Comparison of ENCODE assay signal across 15 mouse cellular contexts in the genomic region with DNA sequence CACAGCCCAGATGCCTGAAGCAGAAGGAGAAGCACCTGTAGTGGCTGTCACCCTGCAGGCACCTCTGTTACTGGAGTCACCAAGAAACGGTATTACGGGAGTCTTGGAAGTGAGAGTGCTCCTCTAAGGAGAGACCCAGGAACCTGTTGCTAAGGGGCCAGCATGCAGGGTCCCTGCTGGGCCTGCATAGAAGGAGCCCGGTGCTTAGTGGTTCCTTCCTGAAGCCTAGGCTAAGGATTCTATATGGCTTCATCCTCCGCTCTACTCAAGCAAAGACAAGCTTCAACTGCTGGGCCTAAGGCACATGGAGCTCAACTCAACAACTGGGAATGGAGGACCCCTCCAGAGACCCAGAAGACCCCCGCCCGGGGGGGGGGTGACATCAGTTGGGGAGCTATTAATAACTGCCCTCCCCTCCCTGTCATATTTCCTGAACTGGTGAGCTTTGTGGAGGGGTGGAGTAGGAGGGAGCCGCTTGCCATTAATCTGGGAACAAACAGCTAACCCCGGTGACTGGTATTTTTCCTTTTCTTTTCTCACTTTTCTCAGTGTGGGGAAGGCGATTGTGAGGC. TPM values are rescaled to one million over a fixed set of nuclear protein-coding genes. Genes with fewer than 3 reads are reported as not detected.
DNase-seq lines count a peak whose midpoint lies in the region; ATAC-seq lines count a peak whose summit lies in the region.
"Had no signal": no experiment of that assay in that cellular context is flagged by ENCODE, and none has a peak within 500 bp of the region (broad histone marks: within the 10 kb centered on the region; RNA-seq: fewer than 3 reads in every experiment).

No protein-coding gene starts in this region.

- H3K4me1 ChIP-seq in kidney, embryonic 15.5 days: peaks cover 36% of the 10 kb centered on the region
- 0 out of 2 replicates have a peak, but pooled peaks cover 3% of the 10 kb centered on the region for H3K4me1 ChIP-seq in kidney, embryonic 14.5 days (ENCODE audit: control insufficient read depth, insufficient read depth, low read length)
- H3K4me1 ChIP-seq in forebrain, embryonic 11.5 days (replicated peaks; ENCODE audit: control insufficient read depth, insufficient read depth, low read length): peaks cover 30% of the 10 kb centered on the region
- peaks cover 20% of the 10 kb centered on the region for H3K4me1 ChIP-seq in hindbrain, embryonic 16.5 days (ENCODE audit: control insufficient read depth, insufficient read depth, low read depth, low read length)
- peaks cover 56% of the 10 kb centered on the region for H3K4me1 ChIP-seq in neural tube, embryonic 13.5 days (replicated peaks)
- H3K4me1 ChIP-seq: liver, embryonic 12.5 days had no signal

- no peak overlapping the region for H3K27ac ChIP-seq in kidney, embryonic 15.5 days
- no peak overlapping the region for H3K27ac ChIP-seq in kidney, embryonic 14.5 days (ENCODE audit: low read depth, low read length)
- peak overlapping the region; percentile 97 for H3K27ac ChIP-seq in forebrain, embryonic 11.5 days (ENCODE audit: low read depth, low read length)
- H3K27ac ChIP-seq in hindbrain, embryonic 16.5 days (ENCODE audit: low read depth, low read length): peak overlapping the region; percentile 72
- no peak overlapping the region; the same call in 1 of the 2 replicates for H3K27ac ChIP-seq in neural tube, embryonic 13.5 days (replicated peaks)
- H3K27ac ChIP-seq: liver, embryonic 12.5 days; macrophage had no signal

- WGBS in kidney, embryonic 15.5 days: 8% methylated on average over 9 of the region's 9 CpGs
- 8% methylated on average over 9 of the region's 9 CpGs for WGBS in kidney, embryonic 14.5 days
- 1% methylated on average over 9 of the region's 9 CpGs for WGBS in forebrain, embryonic 11.5 days
- WGBS in hindbrain, embryonic 16.5 days: 2% methylated on average over 9 of the region's 9 CpGs
- 3% methylated on average over 9 of the region's 9 CpGs for WGBS in neural tube, embryonic 13.5 days

- peak overlapping the region; percentile 46; the same call in 1 of the 2 replicates for H3K4me2 ChIP-seq in kidney, embryonic 15.5 days
- no peak overlapping the region for H3K4me2 ChIP-seq in kidney, embryonic 14.5 days (replicated peaks; ENCODE audit: low read depth, low read length)
- peak overlapping the region; percentile 81 for H3K4me2 ChIP-seq in forebrain, embryonic 11.5 days (ENCODE audit: low read depth, low read length, severe bottlenecking)
- H3K4me2 ChIP-seq in hindbrain, embryonic 16.5 days (ENCODE audit: low read length): no peak overlapping the region
- peak overlapping the region; percentile 56 for H3K4me2 ChIP-seq in neural tube, embryonic 13.5 days
- H3K4me2 ChIP-seq: liver, embryonic 12.5 days had no signal

- DNase-seq in forebrain, embryonic 11.5 days (ENCODE audit: low spot score): peak; percentile 60
- no peak for DNase-seq in thymus, postnatal 10 days (ENCODE audit: low spot score in 2 of 2)
- DNase-seq in thymus, postnatal 4 days: no peak
- DNase-seq: adrenal gland, adult 8-10 months had no signal

- H3K9me3 ChIP-seq in kidney, embryonic 15.5 days (replicated peaks): no peaks in the 10 kb centered on the region
- H3K9me3 ChIP-seq in kidney, embryonic 14.5 days (ENCODE audit: control insufficient read depth, low read length): no peaks in the 10 kb centered on the region
- no peaks in the 10 kb centered on the region for H3K9me3 ChIP-seq in forebrain, embryonic 11.5 days (ENCODE audit: control insufficient read depth, low read length)
- H3K9me3 ChIP-seq in hindbrain, embryonic 16.5 days (ENCODE audit: control insufficient read depth, low read length): no peaks in the 10 kb centered on the region; the same call in 1 of the 2 replicates
- no peaks in the 10 kb centered on the region for H3K9me3 ChIP-seq in neural tube, embryonic 13.5 days
- H3K9me3 ChIP-seq: liver, embryonic 12.5 days had no signal

- H3K27me3 ChIP-seq in kidney, embryonic 15.5 days: peaks cover 100% of the 10 kb centered on the region
- peaks cover 91% of the 10 kb centered on the region for H3K27me3 ChIP-seq in kidney, embryonic 14.5 days (ENCODE audit: control insufficient read depth, insufficient read depth, low read length)
- peaks cover 12% of the 10 kb centered on the region; the same call in 1 of the 2 replicates for H3K27me3 ChIP-seq in forebrain, embryonic 11.5 days (ENCODE audit: control insufficient read depth, insufficient read depth, low read length)
- peaks cover 61% of the 10 kb centered on the region for H3K27me3 ChIP-seq in hindbrain, embryonic 16.5 days (replicated peaks; ENCODE audit: control insufficient read depth, insufficient read depth, low read length)
- peaks cover 100% of the 10 kb centered on the region for H3K27me3 ChIP-seq in neural tube, embryonic 13.5 days

- ATAC-seq in kidney, embryonic 15.5 days (replicated peaks; ENCODE audit: low FRiP score): no peak
- ATAC-seq in kidney, embryonic 14.5 days (ENCODE audit: low FRiP score, low TSS enrichment): no peak
- no peak; the same call in 1 of the 2 replicates for ATAC-seq in forebrain, embryonic 11.5 days (replicated peaks; ENCODE audit: low FRiP score)
- 0 out of 2 replicates have a peak, but pooled peaks have one; percentile 2 for ATAC-seq in hindbrain, embryonic 16.5 days
- no peak for ATAC-seq in neural tube, embryonic 13.5 days (ENCODE audit: low read depth)
- ATAC-seq in megakaryocyte progenitor cell, adult 5-6 weeks (replicated peaks; ENCODE audit: poor library complexity): no peak
- ATAC-seq: liver, embryonic 12.5 days; Patski had no signal

- no peaks in the 10 kb centered on the region for H3K36me3 ChIP-seq in kidney, embryonic 15.5 days
- H3K36me3 ChIP-seq in kidney, embryonic 14.5 days (ENCODE audit: control insufficient read depth, insufficient read depth, low read length): no peaks in the 10 kb centered on the region
- H3K36me3 ChIP-seq in forebrain, embryonic 11.5 days (ENCODE audit: control insufficient read depth, insufficient read depth, low read length): no peaks in the 10 kb centered on the region
- H3K36me3 ChIP-seq in hindbrain, embryonic 16.5 days (ENCODE audit: control insufficient read depth, insufficient read depth, low read length): no peaks in the 10 kb centered on the region
- H3K36me3 ChIP-seq in neural tube, embryonic 13.5 days: no peaks in the 10 kb centered on the region
- H3K36me3 ChIP-seq: liver, embryonic 12.5 days had no signal

- H3K9ac ChIP-seq in kidney, embryonic 15.5 days: no peak overlapping the region
- H3K9ac ChIP-seq in kidney, embryonic 14.5 days (ENCODE audit: low read depth, low read length): no peak overlapping the region
- no peak overlapping the region; the same call in 1 of the 2 replicates for H3K9ac ChIP-seq in forebrain, embryonic 11.5 days (ENCODE audit: low read length)
- H3K9ac ChIP-seq in hindbrain, embryonic 16.5 days (ENCODE audit: low read depth, low read length): no peak overlapping the region
- H3K9ac ChIP-seq in neural tube, embryonic 13.5 days: no peak overlapping the region
- H3K9ac ChIP-seq: liver, embryonic 12.5 days had no signal

- H3K4me3 ChIP-seq in kidney, embryonic 15.5 days (replicated peaks): peak overlapping the region; percentile 19; the same call in 1 of the 2 replicates
- no peak overlapping the region for H3K4me3 ChIP-seq in kidney, embryonic 14.5 days (ENCODE audit: low read length)
- no peak overlapping the region; the same call in 1 of the 2 replicates for H3K4me3 ChIP-seq in forebrain, embryonic 11.5 days (ENCODE audit: low read depth, low read length)
- H3K4me3 ChIP-seq in hindbrain, embryonic 16.5 days (ENCODE audit: low read length): no peak overlapping the region
- no peak overlapping the region for H3K4me3 ChIP-seq in neural tube, embryonic 13.5 days
- H3K4me3 ChIP-seq: liver, embryonic 12.5 days had no signal

RNA-seq across cellular contexts. Expression of gene Sox1, which starts 34.6 kb away (rescaled TPM):
- not detected in 2 replicates for polyA plus RNA-seq in kidney, embryonic 15.5 days (2015; fragmentation: Nextera tagmentation; extraction: Ambion mirVana)
- not detected in 2 replicates for polyA plus RNA-seq in kidney, embryonic 14.5 days (2014; fragmentation: Nextera tagmentation; extraction: Ambion mirVana)
- 11.3 and 12.4 TPM in 2 replicates for polyA plus RNA-seq in forebrain, embryonic 11.5 days (2014; fragmentation: Nextera tagmentation; extraction: Ambion mirVana)
- polyA plus RNA-seq in hindbrain, embryonic 16.5 days (2015; fragmentation: Nextera tagmentation; extraction: Ambion mirVana): 1.2 and 1.4 TPM in 2 replicates
- 0.96 and 1.1 TPM in 2 replicates for polyA plus RNA-seq in neural tube, embryonic 13.5 days (2015; fragmentation: Nextera tagmentation; extraction: Ambion mirVana)
- not detected in 2 replicates for total RNA-seq in megakaryocyte progenitor cell, adult 5-6 weeks (2015)
- total RNA-seq in megakaryocyte progenitor cell, adult 5-6 weeks (2017): not detected in 2 replicates
- total RNA-seq: adrenal gland, adult 8-10 months had no signal
- polyA plus RNA-seq: heart, embryonic 16.5 days; kidney, adult 2 months; liver, embryonic 12.5 days; macrophage; Patski; small intestine, adult 2 months had no signal

Comparison
In these comparisons a context has a peak if more than half of its experiments do, and no peak if none do; other contexts are left out.
1. H3K4me2 ChIP-seq: peak in kidney, embryonic 15.5 days (single experiment), forebrain, embryonic 11.5 days (single experiment) and neural tube, embryonic 13.5 days (single experiment); none in kidney, embryonic 14.5 days (single experiment) and hindbrain, embryonic 16.5 days (single experiment).
2. H3K27ac ChIP-seq: peak in forebrain, embryonic 11.5 days (single experiment) and hindbrain, embryonic 16.5 days (single experiment); none in kidney, embryonic 15.5 days (single experiment), kidney, embryonic 14.5 days (single experiment) and neural tube, embryonic 13.5 days (single experiment).